Mouse (Mus musculus) natural killer cell, adult 2 months (primary cell): ENCODE measurements around the gene Dynll1.
"Not testable (repeated sequence)": the region's sequence is repeated elsewhere in the genome, so short reads cannot be mapped to it uniquely, and the experiment has no call there.

Experiments
- DNase-seq, 2 experiments: peaks; one replicate each; pipeline ENCODE4 v3.0.0; 2022; ENCODE audit warnings: low spot score in 2 of 2

Gene Dynll1

GRCm38 (mm10) chr5:115312816-115313667 lies 12.2 kb upstream of the Dynll1 start:
- no peak for DNase-seq

GRCm38 (mm10) chr5:115312354-115312753 lies 11.6 kb upstream of the Dynll1 start:
- no peak for DNase-seq

- DNase-seq, result not testable (repeated sequence)
Measured at GRCm38 (mm10) chr5:115302190-115302589, 1.4 kb upstream of the Dynll1 start.

- no peak for DNase-seq
Measured at GRCm38 (mm10) chr5:115301615-115302014, 816 bp upstream of the Dynll1 start.

- DNase-seq, result no peak
Measured at GRCm38 (mm10) chr5:115300035-115300744, 609 bp downstream of the Dynll1 start.

- DNase-seq, result no peak
Measured at GRCm38 (mm10) chr5:115296347-115296746, 4.5 kb downstream of the Dynll1 start.

- DNase-seq, result no peak
Measured at GRCm38 (mm10) chr5:115294173-115294572, 6.6 kb downstream of the Dynll1 start.

GRCm38 (mm10) chr5:115284735-115285134 lies 16.1 kb downstream of the Dynll1 start:
- DNase-seq, result no peak

GRCm38 (mm10) chr5:115280050-115280687 lies 20.6 kb downstream of the Dynll1 start:
- no peak for DNase-seq

GRCm38 (mm10) chr5:115279226-115280049 lies 21.4 kb downstream of the Dynll1 start, which contains the start of gene Coq5:
Coq5 (plus strand) TSS chr5:115279666.
- DNase-seq, result peak; percentile 73 to 82

GRCm38 (mm10) chr5:115278785-115279184 lies 22.0 kb downstream of the Dynll1 start:
- DNase-seq, result no peak

- no peak for DNase-seq
Measured at GRCm38 (mm10) chr5:115278053-115278452, 22.7 kb downstream of the Dynll1 start.

- DNase-seq, result peak in 1 of 2 experiments; percentile 33
Measured at GRCm38 (mm10) chr5:115275998-115276397, 24.8 kb downstream of the Dynll1 start.

GRCm38 (mm10) chr5:115274771-115275170 lies 26.0 kb downstream of the Dynll1 start:
- DNase-seq, result no peak

GRCm38 (mm10) chr5:115274353-115274752 lies 26.4 kb downstream of the Dynll1 start:
- DNase-seq, result no peak

- no peak for DNase-seq
Measured at GRCm38 (mm10) chr5:115273549-115274135, 27.2 kb downstream of the Dynll1 start.

- DNase-seq, result peak; percentile 96 to 97
Measured at GRCm38 (mm10) chr5:115272812-115273548, 27.8 kb downstream of the Dynll1 start, which contains the start of gene Rnf10. Rnf10 (minus strand) TSS chr5:115272898.

GRCm38 (mm10) chr5:115271931-115272811 lies 28.6 kb downstream of the Dynll1 start:
- peak; percentile 19 to 30 for DNase-seq

GRCm38 (mm10) chr5:115269969-115270368 lies 30.8 kb downstream of the Dynll1 start:
- no peak for DNase-seq
